Mouse (Mus musculus) small intestine, adult 2 months (tissue): ENCODE results near the gene Adarb1. TPM values are rescaled to one million over a fixed set of nuclear protein-coding genes. Genes with fewer than 3 reads are reported as not detected.

Experiments used
- H3K27ac ChIP-seq: fragments of 200-500 bp; 2 replicates; pipeline ENCODE4 v1.5.1; 2012; ENCODE audit warnings: low read depth, low read length, control low read depth, inconsistent platforms; ENCODE audit not compliant: insufficient read depth
- H3K27me3 ChIP-seq: fragments of 200-500 bp; 2 replicates; pipeline ENCODE4 v1.6.1; 2012; ENCODE audit warnings: mild to moderate bottlenecking, moderate library complexity, low read length, inconsistent platforms; ENCODE audit not compliant: control insufficient read depth, insufficient read depth
- H3K36me3 ChIP-seq: fragments of 200-500 bp; 2 replicates; pipeline ENCODE4 v1.6.1; 2012; ENCODE audit warnings: mild to moderate bottlenecking, low read length, control low read depth, inconsistent platforms; ENCODE audit not compliant: control insufficient read depth, insufficient read depth
- H3K4me1 ChIP-seq: fragments of 200-500 bp; 2 replicates; pipeline ENCODE4 v1.6.1; 2012; ENCODE audit warnings: low read length, inconsistent platforms, mixed read lengths; ENCODE audit not compliant: control insufficient read depth, insufficient read depth, insufficient read length
- H3K4me3 ChIP-seq: fragments of 200-500 bp; 2 replicates; pipeline ENCODE4 v1.5.1; 2012; ENCODE audit warnings: low read depth, mild to moderate bottlenecking, control low read depth, inconsistent platforms, low read length, moderate library complexity
- CTCF ChIP-seq: fragments of 200-500 bp; IDR thresholded peaks from 2 replicates; pipeline ENCODE4 v1.5.1; 2012; ENCODE audit warnings: low read depth, mild to moderate bottlenecking, control low read depth, inconsistent platforms, low read length, moderate library complexity, mixed read lengths; ENCODE audit not compliant: insufficient replicate concordance, insufficient read length; ENCODE audit errors: extremely low read depth
- POLR2A ChIP-seq: fragments of 200-500 bp; IDR thresholded peaks from 2 replicates; pipeline ENCODE4 v1.6.1; 2012; ENCODE audit warnings: low read depth, mild to moderate bottlenecking, control low read depth, inconsistent platforms, low read length, moderate library complexity
- WGBS: fragments of 180-500 bp; shearing (Covaris S2); methylation state at CpG from one replicate; pipeline ENCODE4 v1.1.7; 2018; 5-methylcytosine and 5-hydroxymethylcytosine counted together
- polyA plus RNA-seq: library from polyadenylated mRNA; depleted of rRNA; stranded (reverse); fragments of >200 nt; gene quantifications from 2 replicates; pipeline ENCODE4 v1.2.3, GENCODE M21; 2012; rRNA removed

Adarb1 gene
- polyA plus RNA-seq, 1 experiment: 0.79 TPM

- WGBS: 60% methylated on average over 14 of the region's 14 CpGs
- TF ChIP-seq POLR2A: 0 out of 2 replicates have a peak, but pooled peaks have one; percentile 10
- TF ChIP-seq CTCF: no peak
- H3K4me1 ChIP-seq: peaks cover 3% of the 10 kb centered on the region; the same call in 1 of the 2 replicates
- no peaks in the 10 kb centered on the region for H3K36me3 ChIP-seq
- H3K27ac ChIP-seq: peak overlapping the region; percentile 62
- H3K27me3 ChIP-seq: no peaks in the 10 kb centered on the region
- H3K4me3 ChIP-seq: no peak overlapping the region
Measured at GRCm38 (mm10) chr10:77242871-77243270, 175.2 kb downstream of the Adarb1 start.

GRCm38 (mm10) chr10:77242396-77242795, 175.7 kb downstream of the Adarb1 start:
- Histone ChIP-seq H3K27me3 (no peaks in the 10 kb centered on the region), H3K36me3 (no peaks in the 10 kb centered on the region), H3K27ac (peak overlapping the region; percentile 59), H3K4me1 (peaks cover 3% of the 10 kb centered on the region; the same call in 1 of the 2 replicates), H3K4me3 (no peak overlapping the region)
- 60% methylated on average over 3 of the region's 3 CpGs for WGBS
- TF ChIP-seq CTCF (no peak), POLR2A (no peak)

DNA sequence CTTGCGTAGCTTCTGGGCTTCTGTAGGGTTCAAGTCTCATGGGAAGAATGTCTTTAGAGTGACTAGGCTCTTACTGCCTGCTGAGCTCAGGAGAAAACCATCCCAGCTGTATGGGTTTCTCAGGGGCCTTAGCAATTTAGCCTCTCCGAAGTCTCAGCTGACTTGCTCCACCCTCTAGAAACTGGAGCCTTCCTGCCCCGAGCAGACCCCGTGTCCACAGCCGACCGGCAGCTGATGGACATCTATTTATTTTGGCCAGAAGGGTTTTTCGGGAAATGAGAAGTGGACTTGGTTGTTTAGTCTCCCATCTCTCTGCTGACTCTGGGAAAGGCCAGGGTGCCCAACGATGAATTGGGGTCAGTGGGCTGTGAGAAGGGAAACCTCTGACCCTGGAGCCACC, 177.3 kb downstream of the Adarb1 start:
- 80% methylated on average over 8 of the region's 8 CpGs for WGBS
- H3K36me3 ChIP-seq: no peaks in the 10 kb centered on the region
- peak overlapping the region; percentile 70 for H3K27ac ChIP-seq
- TF ChIP-seq POLR2A (no peak), CTCF (no peak)
- H3K27me3 ChIP-seq: no peaks in the 10 kb centered on the region
- H3K4me3 ChIP-seq: no peak overlapping the region
- peaks cover 3% of the 10 kb centered on the region; the same call in 1 of the 2 replicates for H3K4me1 ChIP-seq

Other genes starting within 250 kb of the Adarb1 start
- 24.1 and 30.4 TPM in 2 replicates for gene Pofut2, start 159.1 kb downstream of the Adarb1 start, polyA plus RNA-seq
- gene Fam207a, start 97.5 kb upstream of the Adarb1 start, polyA plus RNA-seq: 20.4 and 36.4 TPM in 2 replicates
- gene Itgb2, start 112.0 kb upstream of the Adarb1 start, polyA plus RNA-seq: 14.3 and 17.4 TPM in 2 replicates
- gene Pttg1ip, start 163.4 kb upstream of the Adarb1 start, polyA plus RNA-seq: 82.9 and 176 TPM in 2 replicates
- 129 and 254 TPM in 2 replicates for gene Sumo3, start 187.8 kb upstream of the Adarb1 start, polyA plus RNA-seq
- gene Gm49325, start 187.9 kb upstream of the Adarb1 start, polyA plus RNA-seq: not detected in 2 replicates
- 16.5 and 20.9 TPM in 2 replicates for gene Ube2g2, start 204.0 kb upstream of the Adarb1 start, polyA plus RNA-seq